Mouse (Mus musculus): ENCODE measurements around the gene Rev1. TPM values are rescaled to one million over a fixed set of nuclear protein-coding genes. Genes with fewer than 3 reads are reported as not detected.
A peak's percentile ranks its signal among the peaks of the same experiment; 100 is the strongest.

Rev1 gene
- total RNA-seq (2015; ENCODE audit: low replicate concordance) (19.8 and 29.7 TPM in 2 replicates), total RNA-seq (2017; ENCODE audit: low replicate concordance) (21.2 and 40.1 TPM in 2 replicates)

DNA sequence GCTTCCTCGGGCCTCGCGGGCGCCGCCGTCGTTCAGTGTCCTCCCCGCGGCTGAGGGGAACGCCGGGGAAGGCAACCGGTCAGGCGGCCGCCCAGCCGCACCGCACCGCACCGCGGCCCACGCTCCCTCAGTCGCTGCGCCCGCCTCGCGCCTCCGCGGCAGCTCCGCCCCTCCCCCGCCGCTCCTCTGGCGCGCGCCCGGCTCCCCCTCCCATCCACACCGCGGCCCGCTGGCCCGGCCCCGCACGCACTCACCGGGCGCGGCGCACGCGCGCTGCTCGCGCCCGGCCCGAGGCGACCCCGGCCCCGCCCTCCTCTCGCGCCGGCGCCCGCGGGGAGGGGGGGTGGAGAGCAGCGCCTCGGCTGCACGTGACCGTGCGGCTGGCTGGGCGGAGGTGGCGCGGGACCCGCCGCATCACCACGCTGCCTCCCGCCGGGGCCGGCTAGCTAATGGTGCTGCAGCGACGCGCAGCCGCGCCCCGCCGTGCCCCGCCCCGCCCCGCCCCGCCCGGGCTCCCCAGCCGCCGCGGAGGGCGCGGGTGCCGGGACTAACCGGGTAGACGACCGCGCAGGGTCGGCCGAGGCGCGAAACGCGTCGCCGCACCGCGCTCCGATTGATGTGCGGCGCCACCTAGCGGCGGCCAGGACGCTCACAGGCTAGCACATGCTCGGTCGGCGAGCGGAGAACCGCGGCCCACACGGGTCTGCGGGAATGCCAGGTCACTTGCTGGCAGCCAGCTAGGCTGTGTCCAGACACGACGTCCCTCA is at the start of gene Rev1:
Gene Rev1, minus strand, starts transcription at position 301 of the 767 bp plus-strand sequence.
- ATAC-seq (replicated peaks; ENCODE audit: low FRiP score, poor library complexity, severe bottlenecking), result peak; percentile 85

DNA sequence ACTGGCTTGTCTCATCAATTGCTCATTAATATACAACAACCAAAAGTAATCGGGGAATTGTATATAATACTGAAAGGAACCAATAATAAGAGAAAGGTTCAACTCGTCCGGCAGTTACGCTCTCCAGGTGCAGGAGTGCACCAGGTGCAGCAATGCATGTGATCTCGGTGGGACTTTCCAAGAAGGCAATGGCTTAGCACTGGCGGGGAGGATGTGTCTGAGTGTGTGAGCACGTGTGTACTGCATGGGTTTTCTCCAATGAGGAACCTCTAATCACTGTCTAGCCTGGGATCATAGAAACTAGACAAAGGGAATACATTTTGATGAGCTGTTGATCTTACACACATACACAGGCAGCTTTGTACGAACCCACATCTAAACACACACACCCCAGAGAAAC is 49.3 kb upstream of the Rev1 start:
- no peak for ATAC-seq (replicated peaks; ENCODE audit: low FRiP score, poor library complexity, severe bottlenecking)

DNA sequence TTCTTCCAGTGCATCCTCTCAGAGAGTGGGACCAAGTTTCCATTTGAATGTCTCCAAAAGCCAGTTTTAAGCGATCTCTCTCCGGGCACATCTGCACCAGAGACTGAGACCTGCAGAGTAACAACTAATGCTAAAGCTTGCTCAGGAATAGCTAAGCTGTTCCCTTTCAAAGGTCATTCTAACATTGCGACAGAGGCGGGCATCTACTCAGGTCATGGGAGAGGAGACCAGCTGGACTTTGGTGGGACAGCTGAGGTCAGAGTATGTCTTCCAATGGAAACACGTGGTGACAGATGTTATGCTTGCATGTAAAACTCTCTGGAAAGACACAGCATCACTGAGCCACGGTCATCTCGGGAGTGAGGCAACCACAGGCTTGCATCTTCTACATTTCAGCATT is 46.5 kb upstream of the Rev1 start:
- ATAC-seq (replicated peaks; ENCODE audit: low FRiP score, poor library complexity, severe bottlenecking), result no peak

DNA sequence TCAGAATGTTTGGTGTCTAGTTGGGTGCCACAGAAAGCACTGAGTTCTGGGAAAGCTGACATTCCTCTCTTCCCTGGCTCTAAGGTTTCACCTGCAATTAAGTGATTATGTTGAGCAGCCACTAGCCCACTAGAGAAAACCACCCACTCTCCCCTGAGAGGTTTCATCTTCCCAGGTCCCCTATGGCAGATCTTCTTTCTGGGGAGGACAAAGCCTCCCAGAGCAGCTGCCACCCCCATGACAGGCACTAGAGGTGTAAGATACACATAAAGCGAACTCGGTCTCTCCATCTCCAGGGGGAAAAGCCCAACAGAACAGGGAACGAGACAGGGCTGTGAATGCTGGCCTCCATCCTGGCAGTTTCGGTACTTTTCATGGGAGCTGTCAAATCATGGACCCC is 42.3 kb upstream of the Rev1 start:
- no peak for ATAC-seq (replicated peaks; ENCODE audit: low FRiP score, poor library complexity, severe bottlenecking)

DNA sequence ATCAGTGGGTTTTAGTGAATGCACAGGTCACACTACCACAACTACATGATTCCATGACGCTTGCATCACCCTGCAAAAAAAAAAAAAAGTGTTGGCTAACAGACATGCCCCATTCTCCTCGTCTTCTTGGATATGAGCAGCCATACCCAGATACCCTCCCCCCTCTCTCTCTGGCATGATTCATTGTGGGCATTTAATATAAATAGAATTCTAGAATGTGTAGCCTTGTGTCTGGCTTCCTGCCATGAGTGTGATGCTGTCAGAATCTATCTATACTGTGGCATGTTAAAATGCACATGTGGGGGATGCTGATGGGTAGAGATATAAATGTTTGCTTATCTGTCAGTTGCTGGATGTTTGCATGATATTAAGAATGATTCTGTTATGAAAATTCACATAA is 36.1 kb upstream of the Rev1 start:
- no peak for ATAC-seq (replicated peaks; ENCODE audit: low FRiP score, poor library complexity, severe bottlenecking)

DNA sequence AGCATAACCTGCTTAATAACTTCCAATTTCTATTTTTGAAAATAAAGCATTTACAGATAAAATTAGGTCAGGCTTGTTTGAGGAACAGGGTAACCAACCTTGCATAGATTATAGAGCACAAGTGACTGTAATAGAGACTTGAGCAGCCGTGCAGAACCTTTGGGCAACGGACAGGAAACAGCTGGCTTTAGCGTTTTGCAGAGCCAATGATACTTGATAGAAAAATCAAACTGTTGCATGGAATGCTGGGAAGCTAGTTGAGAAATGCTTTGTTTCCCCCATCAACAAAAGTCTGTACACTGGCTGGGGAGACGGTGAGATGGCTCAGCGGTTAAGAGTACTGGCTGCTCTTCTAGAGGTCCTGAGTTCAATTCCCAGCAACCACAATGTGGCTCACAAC is 20.5 kb upstream of the Rev1 start:
- no peak for ATAC-seq (replicated peaks; ENCODE audit: low FRiP score, poor library complexity, severe bottlenecking)

DNA sequence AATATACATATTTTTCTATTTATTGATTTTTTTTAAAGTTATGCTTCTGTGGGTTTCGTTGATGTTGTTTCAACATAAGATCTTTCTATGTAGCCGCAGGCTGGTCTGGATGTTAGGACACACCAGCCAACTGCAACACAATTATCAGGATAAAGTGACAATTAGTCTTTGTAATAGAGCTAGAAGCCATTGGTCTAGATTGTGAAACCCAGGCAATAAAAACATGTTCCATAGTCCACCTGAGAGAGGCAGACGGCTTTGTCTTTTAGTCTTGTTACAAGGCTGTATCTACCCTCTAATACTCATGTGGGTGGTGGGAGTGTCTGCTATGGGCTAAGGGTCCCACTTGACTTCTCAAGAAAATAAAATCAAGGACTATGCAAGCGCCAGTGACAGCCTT is 16.4 kb upstream of the Rev1 start:
- ATAC-seq (replicated peaks; ENCODE audit: low FRiP score, poor library complexity, severe bottlenecking), result no peak

DNA sequence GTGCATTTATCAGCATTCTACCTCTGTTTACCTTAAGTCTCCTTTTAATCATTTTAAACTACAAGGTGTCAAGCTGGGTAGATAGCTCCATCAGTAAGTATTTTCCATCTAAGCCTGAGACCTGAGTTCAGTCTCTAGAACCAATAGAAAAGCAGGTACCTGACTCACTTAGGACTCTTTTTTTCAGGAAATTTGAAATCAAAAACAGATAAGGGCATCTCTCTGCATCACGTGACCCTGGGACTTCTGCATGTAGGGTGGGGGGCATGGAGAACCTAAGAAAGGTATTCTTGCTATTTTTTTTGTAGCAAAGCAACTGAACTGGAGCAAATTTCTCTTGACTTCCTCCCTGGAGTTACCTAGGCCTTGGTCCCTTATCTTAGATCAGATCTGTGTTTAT is 11.8 kb upstream of the Rev1 start:
- ATAC-seq (replicated peaks; ENCODE audit: low FRiP score, poor library complexity, severe bottlenecking), result no peak

DNA sequence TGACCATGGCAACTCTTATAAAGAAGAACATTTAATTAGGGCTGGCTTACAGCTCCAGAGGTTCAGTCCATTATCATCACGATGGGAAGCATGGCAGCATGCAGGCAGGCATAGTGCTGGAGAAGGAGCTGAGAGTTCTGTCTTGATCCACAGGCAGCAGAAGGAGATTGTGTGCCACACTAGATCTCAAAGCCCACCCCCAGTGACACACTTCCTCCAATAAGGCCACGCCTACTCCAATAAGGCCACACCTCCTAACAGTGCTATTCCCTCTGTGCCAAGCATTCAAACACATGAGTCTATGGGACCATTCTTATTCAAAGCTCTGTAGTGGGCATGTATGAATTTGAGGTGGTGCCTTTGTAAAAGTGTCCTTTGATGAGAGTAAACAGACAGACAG is 11.3 kb upstream of the Rev1 start:
- no peak for ATAC-seq (replicated peaks; ENCODE audit: low FRiP score, poor library complexity, severe bottlenecking)

DNA sequence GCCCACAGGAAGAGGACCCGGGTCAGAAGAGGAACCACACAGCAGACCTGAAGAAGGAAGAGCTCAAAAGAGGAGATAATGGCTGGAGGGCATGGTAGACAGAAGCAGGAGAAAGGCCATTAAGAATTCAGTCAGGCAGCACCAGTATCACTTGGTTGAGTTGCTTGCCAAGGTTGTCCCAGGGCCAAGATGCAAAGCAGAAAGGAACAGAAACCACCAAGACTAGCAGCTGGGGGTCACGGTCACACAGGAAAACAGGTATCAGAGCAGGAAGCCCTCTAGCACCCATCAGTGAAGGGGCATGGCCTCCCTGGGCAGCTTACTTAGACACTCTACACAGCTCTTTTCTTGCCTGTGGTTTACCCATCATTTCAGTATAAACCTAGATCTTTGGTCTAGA is 9.8 kb upstream of the Rev1 start:
- ATAC-seq (replicated peaks; ENCODE audit: low FRiP score, poor library complexity, severe bottlenecking), result no peak

DNA sequence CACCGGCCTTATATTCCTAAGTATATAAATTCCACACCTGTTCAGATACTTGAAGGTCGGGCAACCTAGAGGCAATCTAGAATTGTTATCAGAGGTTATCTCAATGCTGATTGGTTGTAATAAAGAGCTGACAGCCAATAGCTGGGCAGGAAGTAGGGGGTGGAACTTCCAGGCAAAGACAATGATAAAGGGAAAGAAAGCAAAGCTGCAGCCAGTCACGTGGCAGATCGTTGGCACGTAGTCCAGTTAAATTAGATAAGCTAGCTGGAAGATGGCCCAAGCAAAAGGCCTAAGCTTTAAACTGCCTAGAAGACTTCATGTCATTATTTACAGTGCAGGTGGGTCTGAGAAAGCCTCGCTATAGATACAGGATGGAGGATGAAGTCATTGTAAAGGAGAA is 3.3 kb upstream of the Rev1 start:
- ATAC-seq (replicated peaks; ENCODE audit: low FRiP score, poor library complexity, severe bottlenecking), result no peak

DNA sequence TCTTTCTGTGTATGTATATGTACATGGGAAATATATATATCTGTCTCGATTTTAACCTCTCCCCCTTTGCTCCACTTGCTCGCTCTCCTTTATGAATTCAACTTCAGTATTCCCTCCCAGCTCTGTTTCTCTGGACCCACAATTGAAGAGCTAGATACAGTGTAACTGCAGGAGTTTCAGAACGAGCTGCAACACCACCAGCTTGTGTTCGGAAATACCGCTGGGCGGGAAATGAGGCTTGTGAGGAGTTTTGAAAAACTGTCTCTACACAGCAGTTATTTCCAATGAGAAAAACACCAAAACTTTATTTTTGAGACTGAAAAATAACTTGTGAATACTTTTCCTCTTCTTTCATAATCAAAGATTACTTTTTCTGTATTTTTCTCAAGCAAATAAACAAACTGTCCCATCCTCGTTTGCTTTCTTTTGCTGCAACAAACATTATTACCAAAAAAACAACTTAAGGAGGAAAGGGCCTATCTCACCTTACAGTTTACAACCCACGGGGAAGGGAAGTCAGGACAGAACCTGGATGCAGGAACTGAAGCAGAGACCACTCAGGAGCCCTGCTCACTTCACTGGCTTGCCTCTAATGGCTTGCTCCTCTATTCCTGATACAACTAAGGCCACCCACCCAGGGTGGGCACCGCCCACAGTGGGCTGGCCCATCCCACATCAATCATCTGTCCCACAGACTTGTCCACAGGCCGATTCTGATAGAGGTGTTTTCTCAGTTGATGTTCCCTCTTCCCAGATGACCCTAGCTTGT is 1.3 kb upstream of the Rev1 start:
- ATAC-seq (replicated peaks; ENCODE audit: low FRiP score, poor library complexity, severe bottlenecking), result peak; percentile 77

DNA sequence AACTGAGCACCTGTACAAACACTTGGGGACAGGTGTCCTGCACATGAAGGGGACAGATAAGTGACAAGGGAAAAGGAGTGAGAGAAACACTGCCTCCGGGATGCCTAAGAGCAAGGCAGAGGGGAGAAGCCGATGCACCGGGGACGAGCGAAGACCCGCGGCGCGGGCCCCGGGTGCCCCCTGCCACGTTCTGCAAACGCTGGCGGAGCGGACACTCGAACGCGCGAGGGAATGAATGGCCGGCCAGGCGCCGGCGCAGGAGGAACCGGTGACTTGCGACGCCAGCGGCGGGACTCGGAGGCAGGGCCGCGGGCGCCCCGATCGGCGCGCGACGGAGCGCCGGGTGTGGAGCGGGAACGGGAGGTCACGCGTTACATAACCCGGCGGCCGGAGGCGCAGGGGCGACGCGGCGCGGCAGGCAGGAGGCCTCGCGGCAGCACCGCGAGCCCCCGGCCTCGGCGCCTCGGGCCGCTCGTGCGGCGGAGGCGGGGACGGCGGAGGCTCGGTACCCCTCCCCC is 623 bp downstream of the Rev1 start:
- peak; percentile 20 for ATAC-seq (replicated peaks; ENCODE audit: low FRiP score, poor library complexity, severe bottlenecking)

DNA sequence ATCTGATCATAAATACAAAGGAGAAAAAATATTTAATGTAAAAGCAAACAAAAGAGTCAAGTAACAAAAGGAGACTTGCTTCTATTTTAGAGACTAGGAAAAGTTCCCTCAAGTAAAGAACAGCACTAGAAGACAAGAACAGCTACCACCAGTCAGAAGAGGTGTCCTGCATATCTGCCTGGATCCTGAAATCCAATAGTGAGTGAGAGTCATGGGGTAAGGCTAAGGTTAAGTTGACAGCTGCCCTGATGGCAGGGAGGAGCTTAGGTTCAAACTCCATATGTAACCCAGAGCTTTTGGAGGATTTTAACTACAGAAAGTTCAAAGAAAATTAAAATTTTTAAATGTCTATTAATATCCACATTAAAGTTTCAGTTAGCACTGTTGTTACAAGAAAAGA is 2.6 kb downstream of the Rev1 start:
- no peak for ATAC-seq (replicated peaks; ENCODE audit: low FRiP score, poor library complexity, severe bottlenecking)

DNA sequence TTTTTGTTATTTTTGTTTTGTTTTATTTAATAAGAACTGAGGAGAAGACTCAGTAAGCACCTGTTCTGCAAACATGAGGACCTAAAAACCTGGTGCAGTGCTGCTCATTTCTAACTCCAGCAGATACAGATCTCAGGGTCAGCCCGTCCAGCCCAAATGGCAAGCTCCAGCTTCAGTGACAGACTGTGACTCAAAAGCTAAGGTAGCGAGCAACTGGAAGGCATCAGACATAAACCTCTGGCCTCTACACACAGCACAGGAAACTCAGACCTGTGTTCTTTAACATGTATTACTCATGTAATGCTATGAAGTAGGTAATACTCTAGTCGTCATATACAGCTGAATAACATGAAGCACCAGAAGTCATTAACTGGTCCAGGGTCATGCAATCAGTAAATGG is 3.2 kb downstream of the Rev1 start:
- no peak for ATAC-seq (replicated peaks; ENCODE audit: low FRiP score, poor library complexity, severe bottlenecking)

DNA sequence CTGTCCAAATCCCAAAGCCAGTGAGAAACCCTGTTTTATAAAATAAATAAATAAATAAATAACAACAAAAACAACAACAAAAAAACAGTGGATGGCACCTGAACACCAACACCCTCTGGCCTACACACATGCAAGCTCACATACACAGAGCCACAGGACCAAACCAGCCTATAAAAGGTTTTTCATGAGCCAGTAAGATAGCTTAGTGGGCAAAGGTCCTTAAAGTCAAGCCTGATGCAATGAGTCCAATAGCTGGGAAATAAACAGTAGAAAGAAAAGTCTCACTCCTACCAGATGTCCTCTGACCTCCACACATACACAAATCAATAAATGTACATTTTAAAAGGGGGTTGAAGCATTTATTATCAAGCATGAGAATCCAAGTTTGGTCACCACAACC is 5.3 kb downstream of the Rev1 start:
- ATAC-seq (replicated peaks; ENCODE audit: low FRiP score, poor library complexity, severe bottlenecking), result no peak

DNA sequence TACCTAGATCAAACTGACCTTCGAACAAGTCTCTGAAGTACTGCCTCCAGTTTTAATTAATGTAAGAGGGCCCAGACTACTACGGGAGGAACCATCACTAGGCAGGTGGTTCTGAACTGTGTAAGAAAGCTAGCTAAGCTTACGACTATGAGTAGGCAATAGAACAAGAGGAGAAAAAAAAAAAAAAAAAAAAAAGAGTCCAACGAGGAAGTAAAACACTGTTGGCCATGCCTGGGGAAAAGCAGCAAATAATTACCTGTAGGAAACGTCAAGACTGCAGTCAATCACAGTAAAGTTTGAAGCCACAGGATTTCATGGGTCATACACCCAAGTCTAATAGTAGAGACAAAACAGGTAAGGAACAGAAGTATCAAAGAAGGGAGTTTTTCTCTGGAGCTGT is 8.7 kb downstream of the Rev1 start:
- no peak for ATAC-seq (replicated peaks; ENCODE audit: low FRiP score, poor library complexity, severe bottlenecking)

DNA sequence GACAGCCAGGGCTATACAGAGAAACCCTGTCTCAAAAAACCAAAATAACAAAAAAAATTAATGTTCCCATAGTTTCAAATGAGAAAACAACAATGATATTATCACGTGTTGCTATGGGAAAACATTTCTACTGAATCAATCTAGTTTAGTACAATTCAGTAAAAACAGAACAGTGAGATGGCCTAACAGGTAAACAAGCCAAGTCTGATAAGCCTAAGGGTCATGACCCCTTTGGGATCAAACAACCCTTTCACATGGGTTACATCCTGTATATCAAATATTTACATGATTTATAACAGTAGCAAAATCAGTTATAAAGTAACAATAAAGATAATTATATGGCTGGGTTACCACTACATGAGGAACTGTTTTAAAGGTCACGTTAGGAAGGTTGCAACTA is 11.0 kb downstream of the Rev1 start:
- ATAC-seq (replicated peaks; ENCODE audit: low FRiP score, poor library complexity, severe bottlenecking), result no peak

DNA sequence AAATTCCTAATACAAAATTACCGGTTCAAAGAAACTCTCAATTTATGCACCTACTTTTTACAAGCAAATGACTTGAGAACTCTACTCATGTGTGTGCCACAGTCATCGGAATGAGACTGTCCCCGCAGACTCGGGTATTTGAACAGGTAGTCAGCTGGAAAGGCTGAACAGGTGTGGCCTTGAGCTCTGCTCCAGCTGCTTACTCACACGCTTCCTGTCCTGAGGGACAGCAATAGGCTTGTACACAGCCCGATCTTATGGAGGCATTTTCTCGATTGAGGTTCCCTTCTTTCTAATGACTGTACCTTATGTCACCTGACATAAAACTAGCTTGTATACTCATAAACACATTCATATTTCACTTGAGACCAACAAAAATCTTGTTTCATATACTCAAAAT is 19.8 kb downstream of the Rev1 start:
- no peak for ATAC-seq (replicated peaks; ENCODE audit: low FRiP score, poor library complexity, severe bottlenecking)

DNA sequence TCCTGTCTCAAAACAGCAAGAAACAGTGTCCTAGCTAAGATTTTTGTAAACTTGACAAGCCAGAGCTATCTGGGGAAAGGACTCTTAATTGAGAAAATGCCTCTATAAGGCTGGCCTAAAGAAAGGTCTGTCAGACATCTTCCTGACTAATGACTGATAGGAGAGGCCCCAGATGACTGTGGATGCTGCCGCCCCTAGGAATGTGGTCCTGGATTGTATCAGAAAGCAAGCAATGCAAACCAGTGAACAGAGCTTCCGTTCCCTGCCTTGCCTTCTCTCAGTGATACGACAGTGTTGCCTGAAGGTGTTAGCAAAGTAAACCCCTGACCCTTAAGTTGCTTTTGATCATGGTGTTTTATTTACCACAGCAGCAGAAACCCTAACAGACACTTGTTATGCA is 25.8 kb downstream of the Rev1 start:
- no peak for ATAC-seq (replicated peaks; ENCODE audit: low FRiP score, poor library complexity, severe bottlenecking)

DNA sequence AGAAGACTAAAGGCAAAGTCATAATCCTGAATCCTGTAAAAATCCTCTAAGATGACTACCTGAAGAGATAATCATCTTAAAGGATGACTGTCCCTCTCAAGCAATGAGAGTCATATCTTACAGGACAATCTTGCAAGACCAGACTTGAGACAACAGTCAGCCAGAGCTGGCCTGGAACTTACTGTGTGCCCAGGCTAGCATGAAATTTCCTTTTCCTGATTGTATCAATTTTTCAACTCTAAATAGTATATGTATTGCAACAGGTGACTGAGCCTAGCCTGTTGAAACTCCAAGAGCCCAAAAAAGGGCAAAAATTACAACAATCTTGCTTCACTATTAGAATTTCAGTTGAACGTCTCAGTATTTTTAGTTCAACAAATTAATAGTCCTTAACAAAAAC is 26.4 kb downstream of the Rev1 start:
- ATAC-seq (replicated peaks; ENCODE audit: low FRiP score, poor library complexity, severe bottlenecking), result no peak
